Mouse (Mus musculus): ENCODE data around the gene Cox19. TPM values are rescaled to one million over a fixed set of nuclear protein-coding genes. Genes with fewer than 3 reads are reported as not detected.
A peak's percentile ranks its signal among the peaks of the same experiment; 100 is the strongest.
"Not testable (repeated sequence)": the region's sequence is repeated elsewhere in the genome, so short reads cannot be mapped to it uniquely, and the experiment has no call there.

Cox19 gene
- 10 to 100 TPM in 20 of 26 experiments, 1 to 10 TPM in 6; 5.3 to 32.5 (median 15.9) TPM for total RNA-seq (2018; cell fraction: chromatin; rRNA removed)
- 10 to 100 TPM; 11.3 to 25.9 (median 21.4) TPM for total RNA-seq (2018; cell fraction: cytosol; rRNA removed)
- 10 to 100 TPM in 16 of 26 experiments, 1 to 10 TPM in 10; 4.4 to 19.3 (median 11.4) TPM for total RNA-seq (2018; cell fraction: nucleus; rRNA removed)
- 15.7 to 21.8 TPM (median 18.8 TPM) in 3 replicates for polyA plus RNA-seq (2018)

DNA sequence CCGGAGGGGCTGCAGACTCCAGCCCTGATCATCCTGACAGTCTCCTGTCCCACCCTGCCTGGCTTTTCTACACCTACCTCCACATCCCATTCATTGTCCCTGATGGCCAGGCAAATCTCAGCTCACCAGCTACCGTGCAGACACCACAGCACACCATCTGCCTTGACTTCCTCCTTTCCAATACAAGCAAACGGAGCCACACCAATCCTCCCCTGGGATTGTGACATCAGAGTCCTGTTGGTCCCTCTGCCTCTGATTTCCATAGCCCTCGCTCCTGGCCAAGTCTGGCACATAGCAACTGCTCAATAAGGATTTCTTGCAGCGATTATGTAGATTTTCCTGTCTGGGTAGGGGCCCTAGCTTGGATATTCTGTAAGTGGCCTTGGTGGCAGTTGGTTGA, at the start of gene Cox19:
TSS of gene Cox19 (minus strand) at position 285 of the 400 bp plus-strand sequence.
- H3K79me2 ChIP-seq (ENCODE audit: inconsistent target): no peaks in the 10 kb centered on the region
- 46% methylated on average over 5 of the region's 5 CpGs for WGBS (ENCODE audit: missing documents)
- no peak within 1 kb of the TSS for H3K4me3 ChIP-seq (ENCODE audit: inconsistent target)
- no peak within 1 kb of the TSS for H3K27ac ChIP-seq
- H3K36me3 ChIP-seq (ENCODE audit: inconsistent target): no peaks in the 10 kb centered on the region

DNA sequence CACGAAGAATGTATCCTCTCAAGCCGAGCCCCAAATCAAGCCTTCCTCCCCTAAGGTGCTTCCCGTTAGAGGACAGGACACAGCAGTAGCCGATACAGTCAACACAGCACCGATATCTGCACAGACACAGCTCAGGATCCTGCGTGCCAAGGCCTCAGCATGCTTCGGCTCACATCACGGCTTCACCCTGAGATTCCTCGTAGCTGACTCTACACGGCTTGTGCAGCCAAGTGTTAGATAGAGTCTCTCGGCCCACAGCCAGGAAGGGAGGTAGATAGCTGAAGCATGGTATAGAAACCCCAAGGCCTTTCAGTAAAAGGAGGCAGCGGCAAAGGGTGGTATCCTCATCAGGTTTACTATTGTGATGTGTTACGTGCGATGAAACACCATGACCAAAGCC, 48.8 kb upstream of the Cox19 start:
- Histone ChIP-seq H3K79me2 (ENCODE audit: inconsistent target) (peaks cover 91% of the 10 kb centered on the region), H3K27ac (no peak overlapping the region), H3K36me3 (ENCODE audit: inconsistent target) (peaks cover under 1% of the 10 kb centered on the region; the same call in 1 of the 2 replicates), H3K4me3 (ENCODE audit: inconsistent target) (no peak overlapping the region)
- WGBS (ENCODE audit: missing documents): 92% methylated on average over 14 of the region's 14 CpGs

DNA sequence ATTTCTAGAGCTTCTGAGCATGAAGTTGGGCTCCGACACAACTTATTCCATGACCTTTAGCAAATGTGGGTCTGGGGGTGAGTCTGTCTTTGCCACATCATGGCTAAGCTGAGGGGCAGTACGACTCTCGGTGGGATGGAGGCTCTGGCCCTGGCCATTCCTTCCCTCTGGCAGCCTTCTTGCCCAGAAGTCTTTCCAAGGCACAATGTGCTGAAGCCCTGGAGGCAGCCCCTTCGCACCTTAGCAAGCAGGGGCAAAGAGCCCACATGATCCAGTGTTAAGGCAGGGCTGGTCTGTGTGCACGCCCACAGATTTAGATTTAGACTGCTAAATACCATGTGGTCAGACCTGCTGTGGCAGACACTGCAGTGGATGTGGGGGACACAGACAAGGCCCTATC, 47.6 kb upstream of the Cox19 start:
- Histone ChIP-seq H3K79me2 (ENCODE audit: inconsistent target) (peaks cover 98% of the 10 kb centered on the region), H3K27ac (no peak overlapping the region), H3K36me3 (ENCODE audit: inconsistent target) (peaks cover 13% of the 10 kb centered on the region), H3K4me3 (ENCODE audit: inconsistent target) (no peak overlapping the region)
- 93% methylated on average over 5 of the region's 5 CpGs for WGBS (ENCODE audit: missing documents)

DNA sequence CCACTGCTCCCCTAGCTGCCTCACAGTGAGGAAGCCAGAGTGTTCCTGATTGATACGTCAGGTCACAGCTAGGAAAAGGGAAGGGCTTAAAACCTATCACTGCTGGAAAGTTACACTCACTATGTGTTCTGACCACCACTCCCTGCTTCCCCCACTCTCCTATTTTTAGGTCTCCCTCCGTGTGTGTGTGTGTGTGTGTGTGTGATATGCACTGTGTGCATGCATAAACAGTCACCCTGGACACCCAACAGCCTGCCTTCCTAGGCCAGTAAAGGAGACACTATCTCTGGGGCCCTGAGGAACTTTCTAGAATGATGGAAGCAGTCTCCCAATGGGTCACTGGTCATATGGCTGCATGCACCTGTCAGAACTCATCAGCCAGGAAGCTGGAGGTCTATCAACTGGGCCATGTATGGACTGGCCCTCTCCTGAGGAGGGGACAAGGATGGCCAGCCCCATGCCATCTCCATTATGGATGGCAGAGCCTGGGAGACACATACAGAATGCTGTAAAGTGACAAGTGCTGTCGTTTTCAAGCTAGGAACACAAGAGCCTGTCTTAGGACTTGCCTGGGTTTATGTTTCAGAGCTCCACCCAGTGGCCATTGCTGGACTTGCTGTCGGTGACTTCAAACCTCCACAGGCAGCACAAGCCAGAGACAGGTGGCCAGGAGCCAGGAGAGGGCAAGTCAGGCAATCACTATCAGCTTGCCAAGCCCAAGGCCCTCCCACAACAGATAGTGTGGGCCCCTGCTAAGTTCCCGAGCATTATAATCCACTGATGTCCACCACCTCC, 46.9 kb upstream of the Cox19 start:
- Histone ChIP-seq H3K4me3 (ENCODE audit: inconsistent target) (no peak overlapping the region), H3K27ac (peak overlapping the region; percentile 12), H3K79me2 (ENCODE audit: inconsistent target) (peaks cover 99% of the 10 kb centered on the region), H3K36me3 (ENCODE audit: inconsistent target) (peaks cover 19% of the 10 kb centered on the region)
- 24% methylated on average over 5 of the region's 5 CpGs for whole genome bisulfite sequencing (ENCODE audit: missing documents)

DNA sequence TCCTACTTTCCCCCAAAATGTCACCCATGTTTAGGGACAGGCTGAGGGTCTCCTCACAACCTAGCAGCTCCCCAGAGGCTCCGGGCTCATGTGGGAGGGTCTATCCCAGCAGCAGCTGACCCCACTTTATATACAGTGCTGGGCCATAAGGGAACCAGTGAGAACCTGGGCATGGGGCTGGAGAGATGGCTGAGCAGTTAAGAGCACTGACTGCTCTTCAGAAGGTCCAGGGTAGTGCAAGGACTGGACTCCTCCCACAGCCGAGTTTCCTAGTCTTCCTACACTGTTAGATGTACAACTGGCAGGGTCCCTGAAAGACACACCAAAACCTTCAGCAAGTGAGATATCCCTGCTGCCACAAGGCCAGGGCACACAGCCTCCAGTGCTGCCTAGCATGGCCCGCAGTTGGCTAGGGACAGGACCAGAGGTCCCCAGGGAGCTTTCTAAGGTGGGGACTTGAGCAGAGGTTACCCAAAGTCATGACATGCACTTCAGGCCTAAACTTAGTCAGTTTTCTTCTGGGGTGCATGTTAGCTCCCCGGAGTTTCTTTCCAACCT, 46.2 kb upstream of the Cox19 start:
- 86% methylated on average over 4 of the region's 4 CpGs for WGBS (ENCODE audit: missing documents)
- peaks cover 99% of the 10 kb centered on the region for H3K79me2 ChIP-seq (ENCODE audit: inconsistent target)
- peak overlapping the region; percentile 12 for H3K27ac ChIP-seq
- H3K4me3 ChIP-seq (ENCODE audit: inconsistent target): no peak overlapping the region
- peaks cover 26% of the 10 kb centered on the region for H3K36me3 ChIP-seq (ENCODE audit: inconsistent target)

- WGBS (ENCODE audit: missing documents): 85% methylated on average over 4 of the region's 4 CpGs
- Histone ChIP-seq H3K79me2 (ENCODE audit: inconsistent target) (peaks cover 99% of the 10 kb centered on the region), H3K4me3 (ENCODE audit: inconsistent target) (no peak overlapping the region), H3K36me3 (ENCODE audit: inconsistent target) (peaks cover 38% of the 10 kb centered on the region), H3K27ac (no peak overlapping the region)
These were observed 44.3 kb upstream of the Cox19 start for GRCm38 (mm10) chr5:139395528-139395927.

DNA sequence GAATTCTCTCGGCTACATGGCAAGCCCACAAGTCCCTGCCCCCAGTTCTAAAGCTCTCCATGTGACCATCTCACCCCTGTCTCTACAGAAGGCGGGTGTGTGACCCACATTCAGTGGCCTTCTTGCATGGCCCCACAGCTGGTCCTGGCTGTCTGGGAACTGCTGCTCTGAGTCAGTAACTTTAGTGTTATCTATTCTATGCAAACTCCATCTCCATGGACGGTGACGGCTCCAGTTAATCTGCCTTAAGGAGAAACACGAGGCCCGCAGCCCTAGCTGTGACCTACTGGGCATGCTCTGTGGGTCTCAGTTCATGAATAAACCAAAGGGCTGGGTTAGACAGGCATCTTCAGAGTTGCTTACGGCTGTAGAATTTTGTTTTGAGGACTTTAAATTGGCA, 43.2 kb upstream of the Cox19 start:
- Histone ChIP-seq H3K36me3 (ENCODE audit: inconsistent target) (peaks cover 44% of the 10 kb centered on the region), H3K4me3 (ENCODE audit: inconsistent target) (no peak overlapping the region), H3K79me2 (ENCODE audit: inconsistent target) (peaks cover 99% of the 10 kb centered on the region), H3K27ac (no peak overlapping the region)
- WGBS (ENCODE audit: missing documents): 94% methylated on average over 7 of the region's 7 CpGs

GRCm38 (mm10) chr5:139393197-139393588, 42.0 kb upstream of the Cox19 start:
- H3K4me3 ChIP-seq (ENCODE audit: inconsistent target): no peak overlapping the region
- no peak overlapping the region for H3K27ac ChIP-seq
- peaks cover 54% of the 10 kb centered on the region for H3K36me3 ChIP-seq (ENCODE audit: inconsistent target)
- peaks cover 99% of the 10 kb centered on the region for H3K79me2 ChIP-seq (ENCODE audit: inconsistent target)
- 92% methylated on average over 16 of the region's 16 CpGs for WGBS (ENCODE audit: missing documents)

DNA sequence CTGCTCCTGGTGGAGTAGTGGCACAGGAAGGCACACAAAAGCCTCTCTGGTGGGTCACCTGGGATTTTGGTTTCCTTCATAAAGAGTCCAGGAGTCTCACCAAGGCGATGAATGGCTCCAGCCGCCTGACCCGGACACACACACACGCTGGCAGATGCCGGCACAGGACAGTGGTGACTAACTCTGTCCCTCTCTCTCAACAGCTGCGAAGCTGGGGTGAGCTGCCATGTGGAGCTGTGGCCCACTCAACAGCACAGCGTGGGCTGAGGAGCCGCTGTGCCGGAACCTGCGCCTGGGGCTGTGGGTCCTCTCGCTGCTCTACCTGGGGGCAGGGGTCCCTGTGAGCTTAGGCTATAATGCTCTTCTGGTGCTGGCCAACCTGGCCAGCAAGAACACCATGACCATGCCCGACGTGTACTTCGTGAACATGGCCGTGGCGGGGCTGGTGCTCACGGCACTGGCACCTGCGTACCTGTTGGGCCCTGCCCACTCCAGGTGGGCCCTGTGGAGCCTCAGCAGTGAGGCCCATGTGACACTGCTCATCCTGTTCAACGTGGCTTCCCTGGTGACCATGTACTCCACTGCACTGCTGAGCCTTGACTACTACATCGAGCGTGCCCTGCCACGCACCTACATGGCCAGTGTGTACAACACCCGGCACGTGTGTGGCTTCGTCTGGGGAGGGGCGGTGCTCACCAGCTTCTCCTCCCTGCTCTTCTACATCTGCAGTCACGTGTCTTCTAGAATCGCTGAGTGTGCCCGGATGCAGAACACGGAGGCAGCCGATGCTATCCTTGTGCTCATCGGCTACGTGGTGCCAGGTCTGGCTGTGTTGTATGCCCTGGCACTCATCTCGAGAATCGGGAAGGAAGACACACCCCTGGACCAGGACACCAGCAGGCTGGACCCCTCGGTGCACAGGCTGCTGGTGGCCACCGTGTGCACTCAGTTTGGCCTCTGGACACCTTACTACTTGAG, 41.3 kb upstream of the Cox19 start:
- 93% methylated on average over 36 of the region's 37 CpGs for WGBS (ENCODE audit: missing documents)
- peaks cover 55% of the 10 kb centered on the region for H3K36me3 ChIP-seq (ENCODE audit: inconsistent target)
- no peak overlapping the region for H3K4me3 ChIP-seq (ENCODE audit: inconsistent target)
- peaks cover 99% of the 10 kb centered on the region for H3K79me2 ChIP-seq (ENCODE audit: inconsistent target)
- no peak overlapping the region for H3K27ac ChIP-seq

- no peak overlapping the region for H3K4me3 ChIP-seq (ENCODE audit: inconsistent target)
- H3K36me3 ChIP-seq (ENCODE audit: inconsistent target): peaks cover 55% of the 10 kb centered on the region
- H3K79me2 ChIP-seq (ENCODE audit: inconsistent target): peaks cover 99% of the 10 kb centered on the region
- 90% methylated on average over 10 of the region's 11 CpGs for WGBS (ENCODE audit: missing documents)
- no peak overlapping the region for H3K27ac ChIP-seq
These were observed 40.2 kb upstream of the Cox19 start for GRCm38 (mm10) chr5:139391309-139391990.

GRCm38 (mm10) chr5:139390324-139391119, 39.3 kb upstream of the Cox19 start:
- not testable (repeated sequence) for H3K4me3 ChIP-seq (ENCODE audit: inconsistent target); H3K27ac ChIP-seq
- H3K79me2 ChIP-seq (ENCODE audit: inconsistent target): peaks cover 100% of the 10 kb centered on the region
- WGBS (ENCODE audit: missing documents): 85% methylated on average over 4 of the region's 5 CpGs
- peaks cover 63% of the 10 kb centered on the region for H3K36me3 ChIP-seq (ENCODE audit: inconsistent target)

DNA sequence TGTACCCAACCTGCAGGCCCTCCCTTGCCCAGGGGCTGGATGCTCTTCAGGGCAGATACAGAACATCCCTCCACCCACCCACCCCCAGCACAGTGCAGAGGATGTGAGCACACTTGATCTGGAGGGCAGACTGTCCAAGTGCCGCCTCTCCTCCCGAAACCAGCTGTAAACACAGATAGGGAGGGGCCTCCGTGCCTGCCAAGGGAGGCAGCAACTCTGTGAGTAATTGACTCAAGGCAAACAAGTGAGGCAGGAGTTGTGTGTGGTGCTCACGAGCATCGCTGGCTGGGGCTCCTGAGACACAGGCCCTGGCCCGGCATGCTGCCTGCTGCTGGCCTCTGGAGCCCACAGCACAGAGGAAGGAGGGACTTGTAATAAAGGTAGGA, 38.5 kb upstream of the Cox19 start:
- H3K27ac ChIP-seq: no peak overlapping the region
- WGBS (ENCODE audit: missing documents): 88% methylated on average over 6 of the region's 6 CpGs
- H3K4me3 ChIP-seq (ENCODE audit: inconsistent target): no peak overlapping the region
- peaks cover 67% of the 10 kb centered on the region for H3K36me3 ChIP-seq (ENCODE audit: inconsistent target)
- H3K79me2 ChIP-seq (ENCODE audit: inconsistent target): peaks cover 100% of the 10 kb centered on the region

Data from macrophage (primary cell).